Mouse (Mus musculus) right cerebral cortex, postnatal 36 days (tissue): ENCODE results near the gene Prkcb.

Experiments
- DNase-seq, 2 experiments: peaks; one replicate each; pipeline ENCODE4 v3.0.0; 2022; ENCODE audit warnings: low spot score in 2 of 2, mixed read lengths in 1 of 2

Gene Prkcb

DNA sequence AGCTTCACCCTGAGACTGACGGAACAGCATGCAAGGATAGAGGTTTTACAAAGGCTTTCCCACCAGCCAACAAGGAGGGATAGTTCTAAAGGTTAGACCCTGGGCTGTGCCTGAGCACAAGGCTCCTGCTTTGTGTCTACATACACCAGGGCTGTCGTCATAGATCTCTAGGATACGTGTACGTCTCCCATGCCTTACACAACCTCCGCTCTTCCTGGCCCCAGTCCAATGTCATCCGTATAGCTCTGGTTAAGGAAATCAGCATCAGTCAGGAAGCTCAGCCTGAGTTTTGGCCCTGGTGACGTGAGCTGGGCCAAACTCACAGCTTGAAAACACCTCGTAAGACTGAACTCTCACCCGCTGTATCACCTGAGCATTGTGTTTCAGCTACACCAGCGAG lies 307.3 kb downstream of the Prkcb start:
- DNase-seq = no peak

GRCm38 (mm10) chr7:122596596-122597170 lies 308.1 kb downstream of the Prkcb start:
- no peak for DNase-seq

- no peak for DNase-seq
These were observed 308.8 kb downstream of the Prkcb start for GRCm38 (mm10) chr7:122597313-122597712.

- no peak for DNase-seq
These were observed 312.3 kb downstream of the Prkcb start for GRCm38 (mm10) chr7:122600856-122601255.

DNA sequence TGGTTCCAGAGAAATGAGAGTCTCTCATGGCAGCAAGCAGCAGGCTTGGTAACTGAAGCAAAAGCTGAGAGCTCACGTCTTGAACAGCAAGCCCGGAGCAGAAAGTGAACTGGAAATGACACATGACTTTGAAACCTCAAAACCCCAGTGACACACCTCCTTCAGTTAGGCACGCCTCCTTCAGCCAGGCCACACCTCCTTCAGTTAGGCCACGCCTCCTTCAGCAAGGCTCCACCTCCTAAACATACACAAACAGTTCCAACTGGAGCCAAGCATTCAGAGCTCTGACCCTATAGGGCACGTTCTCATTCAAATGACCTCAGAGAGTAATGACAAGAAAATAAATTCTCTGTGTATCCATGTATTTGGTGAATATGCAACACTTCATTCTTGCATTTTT lies 316.5 kb downstream of the Prkcb start:
- DNase-seq = no peak

- no peak for DNase-seq
These were observed 320.9 kb downstream of the Prkcb start for GRCm38 (mm10) chr7:122609420-122609819.

DNA sequence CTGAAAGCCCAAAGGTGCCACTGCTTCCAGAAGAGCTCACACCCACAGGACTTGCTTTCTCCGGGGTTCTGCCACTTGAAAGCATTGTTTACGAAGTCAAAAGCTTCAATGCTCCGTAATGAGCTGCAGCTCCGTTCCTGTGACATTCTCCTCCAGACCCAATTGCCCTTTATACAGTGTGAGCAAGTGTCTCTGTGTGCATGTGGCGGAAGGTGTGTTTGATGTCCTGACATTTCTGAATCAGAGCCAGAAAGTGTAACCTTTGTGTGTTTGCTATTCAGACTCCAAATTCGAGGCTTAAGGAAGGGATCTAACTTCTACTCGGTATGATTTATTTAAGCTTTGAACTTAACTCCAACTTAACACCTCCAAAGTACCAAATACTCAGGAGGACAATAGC lies 321.6 kb downstream of the Prkcb start:
- no peak for DNase-seq

- DNase-seq = no peak
These were observed 325.3 kb downstream of the Prkcb start for GRCm38 (mm10) chr7:122613876-122614275.

DNA sequence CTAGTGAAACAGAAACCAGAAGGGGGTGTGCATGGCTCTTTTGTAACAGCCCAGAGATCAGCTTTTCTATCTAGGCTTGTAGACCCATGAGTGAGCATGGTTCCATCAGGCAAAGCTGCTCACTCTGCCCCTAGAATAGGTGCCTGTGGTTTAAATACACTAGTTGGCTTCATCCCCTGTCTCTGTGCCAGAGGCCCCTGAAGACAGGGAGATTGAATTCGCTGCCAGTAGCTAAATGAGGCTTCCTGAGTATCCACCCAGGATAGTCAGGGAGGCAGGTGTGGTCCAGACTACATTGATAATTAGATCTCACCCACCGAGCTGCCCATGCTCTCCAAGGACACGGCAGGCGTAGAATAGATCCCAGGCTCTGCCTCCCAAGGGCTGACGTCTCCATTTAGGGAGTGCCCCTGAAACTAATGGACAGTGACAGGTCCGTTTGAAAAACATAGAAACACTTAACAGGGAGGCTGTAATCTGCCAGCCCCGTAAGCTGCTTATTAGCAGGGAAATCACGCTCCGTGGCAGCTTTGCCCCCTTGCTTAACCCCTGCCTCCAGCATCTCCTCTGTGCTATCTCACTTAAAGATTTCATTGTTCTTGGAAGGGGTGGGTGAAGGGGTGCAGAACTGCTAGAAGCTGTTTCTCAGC lies 333.7 kb downstream of the Prkcb start:
- no peak for DNase-seq

DNA sequence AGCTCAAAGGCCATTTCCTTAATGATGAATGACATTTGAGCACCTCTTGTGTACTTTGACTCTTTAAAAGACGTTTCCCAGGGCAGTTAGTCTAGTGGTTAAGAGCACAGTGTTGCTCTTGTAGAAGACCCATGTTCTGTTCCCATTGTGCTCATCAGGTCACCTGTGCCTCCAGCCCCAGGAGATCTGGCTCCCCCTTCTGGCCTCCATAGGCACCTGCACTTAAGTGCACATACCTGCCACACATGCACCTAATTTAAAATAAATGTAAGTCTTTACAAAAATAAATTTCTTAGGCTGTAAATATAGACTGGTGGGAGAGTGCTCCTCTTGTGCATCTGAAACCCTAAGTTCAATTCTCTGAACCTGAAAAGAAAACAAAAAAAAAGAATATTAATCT lies 335.2 kb downstream of the Prkcb start:
- no peak for DNase-seq

GRCm38 (mm10) chr7:122628050-122628449 lies 339.5 kb downstream of the Prkcb start:
- no peak for DNase-seq

DNA sequence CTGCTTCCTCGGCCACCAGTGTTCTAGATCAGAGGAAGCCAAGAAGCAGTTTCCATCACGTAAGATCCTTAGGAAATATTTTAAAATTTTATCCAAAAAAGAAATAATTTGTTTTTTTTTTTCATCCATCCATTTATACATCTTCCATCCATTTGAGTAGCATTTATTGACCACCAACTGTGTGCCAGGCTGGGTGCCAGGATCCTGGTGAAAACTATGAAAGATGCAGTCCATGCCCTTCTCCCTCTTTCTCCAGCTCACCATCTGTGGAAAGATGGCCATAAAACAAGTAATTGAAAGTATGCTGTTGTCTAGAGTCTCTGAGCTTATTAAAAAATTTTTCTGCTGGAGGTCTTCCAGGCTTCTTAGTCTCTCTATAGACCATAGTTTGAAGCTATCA lies 341.8 kb downstream of the Prkcb start:
- no peak for DNase-seq

GRCm38 (mm10) chr7:122631151-122631550 lies 342.6 kb downstream of the Prkcb start:
- DNase-seq = no peak

- DNase-seq = no peak
These were observed 344.4 kb downstream of the Prkcb start for GRCm38 (mm10) chr7:122632946-122633345.

DNA sequence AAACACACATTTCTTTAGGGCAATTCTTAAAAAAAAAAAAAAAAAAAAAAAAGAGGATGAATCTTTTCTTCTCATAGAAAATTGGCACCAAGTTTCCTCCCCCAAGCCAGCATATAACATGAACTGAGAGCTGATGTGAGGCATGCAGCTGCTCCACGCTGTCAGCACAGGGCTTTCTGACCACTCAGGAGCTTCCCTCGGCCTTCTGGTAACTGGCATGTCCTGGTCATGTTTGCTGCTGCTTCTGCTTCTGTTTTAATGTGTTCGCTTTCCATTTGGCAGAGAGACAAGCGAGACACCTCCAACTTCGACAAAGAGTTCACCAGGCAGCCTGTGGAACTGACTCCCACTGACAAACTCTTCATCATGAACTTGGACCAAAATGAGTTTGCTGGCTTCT lies 344.9 kb downstream of the Prkcb start:
- no peak for DNase-seq

GRCm38 (mm10) chr7:122643676-122644075 lies 355.1 kb downstream of the Prkcb start:
- peak; percentile 49 to 68 for DNase-seq

- peak; percentile 57 to 71 for DNase-seq
These were observed 360.8 kb downstream of the Prkcb start for GRCm38 (mm10) chr7:122649306-122649705.

DNA sequence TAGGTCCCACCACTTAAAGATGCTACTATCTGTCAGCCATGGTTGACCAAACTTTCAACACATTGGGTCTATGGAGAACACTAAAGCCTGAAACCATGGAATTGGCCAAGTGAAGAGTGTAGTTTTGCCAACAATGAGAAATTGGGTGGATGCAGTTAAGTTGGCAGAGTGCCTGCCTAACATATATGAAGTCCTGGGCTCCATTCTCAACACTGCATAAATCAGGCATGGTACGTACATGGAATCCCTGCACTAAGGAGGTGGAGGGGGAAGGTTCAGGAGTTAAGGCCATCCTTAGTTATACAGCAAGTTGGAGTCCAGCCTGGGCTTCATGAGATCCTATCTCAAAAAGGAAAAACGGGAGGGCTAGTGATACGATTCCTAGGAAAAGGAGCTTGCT lies 364.0 kb downstream of the Prkcb start:
- DNase-seq = no peak

GRCm38 (mm10) chr7:122656671-122657070 lies 368.1 kb downstream of the Prkcb start:
- DNase-seq = no peak

DNA sequence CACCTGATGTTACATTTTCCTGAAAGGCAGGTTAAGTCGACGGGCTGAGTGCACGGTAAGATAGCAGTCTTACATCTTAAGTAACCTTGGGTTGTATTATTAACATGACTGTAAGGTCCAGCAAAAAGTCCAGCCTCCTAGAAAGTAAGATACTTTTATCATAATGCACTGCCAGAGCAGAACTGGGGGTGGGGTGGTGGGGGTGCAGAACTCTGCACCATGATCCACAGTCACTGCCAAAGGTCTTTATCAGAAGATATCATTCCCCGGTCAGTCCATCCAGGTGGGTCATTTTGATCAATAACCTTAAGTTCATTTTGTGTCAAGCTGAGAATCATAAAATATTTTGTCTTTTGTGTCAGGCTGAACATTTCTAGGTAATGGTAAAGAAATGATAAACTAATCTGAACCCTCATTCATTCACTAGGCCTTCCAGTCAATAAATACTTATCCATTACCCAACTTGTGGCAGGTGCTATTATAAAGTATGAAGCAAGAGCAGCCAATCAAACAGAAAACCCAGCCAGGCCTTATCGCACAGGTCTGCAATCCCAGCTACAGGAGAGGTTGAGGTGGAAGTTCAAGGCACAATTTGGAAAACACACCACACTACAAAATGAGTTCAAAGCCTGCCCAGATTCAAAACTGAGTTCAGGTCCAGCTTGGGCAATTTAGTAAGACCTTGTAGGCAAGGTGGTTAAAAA lies 369.0 kb downstream of the Prkcb start:
- DNase-seq = no peak

DNA sequence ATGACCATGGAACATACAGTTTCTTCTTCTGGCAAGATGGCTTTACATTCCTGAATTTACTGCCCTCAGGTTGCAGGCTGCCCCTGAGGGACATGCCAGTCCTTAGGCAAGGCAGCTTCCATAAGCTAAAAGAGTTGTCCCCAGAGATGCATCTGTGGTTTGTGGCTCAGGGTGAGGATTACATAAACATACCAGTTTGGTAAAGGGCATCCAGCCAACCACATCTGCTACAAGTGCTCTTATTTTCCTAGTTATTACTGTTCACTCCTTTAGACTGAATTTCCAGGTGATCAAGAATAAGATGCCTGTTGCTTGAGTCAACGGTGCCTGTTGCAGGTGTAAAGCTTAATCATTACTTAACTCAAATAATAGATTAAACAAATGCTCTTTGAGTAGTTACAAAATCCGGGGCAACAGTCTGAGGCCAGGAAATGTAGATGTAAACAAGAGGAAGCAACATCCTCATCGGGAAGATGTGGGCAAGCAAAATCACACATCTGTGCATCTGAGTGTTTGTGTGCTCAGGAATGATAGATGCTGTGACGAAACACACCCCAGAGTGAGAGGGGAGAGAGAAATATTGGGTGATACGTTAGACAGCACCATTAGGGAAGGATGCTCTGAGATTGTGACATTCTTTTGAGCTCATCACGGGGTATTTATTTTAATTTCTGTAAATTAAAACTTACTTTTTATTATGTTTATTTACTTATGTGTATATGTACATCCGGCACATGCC lies 376.9 kb downstream of the Prkcb start:
- DNase-seq = no peak

DNA sequence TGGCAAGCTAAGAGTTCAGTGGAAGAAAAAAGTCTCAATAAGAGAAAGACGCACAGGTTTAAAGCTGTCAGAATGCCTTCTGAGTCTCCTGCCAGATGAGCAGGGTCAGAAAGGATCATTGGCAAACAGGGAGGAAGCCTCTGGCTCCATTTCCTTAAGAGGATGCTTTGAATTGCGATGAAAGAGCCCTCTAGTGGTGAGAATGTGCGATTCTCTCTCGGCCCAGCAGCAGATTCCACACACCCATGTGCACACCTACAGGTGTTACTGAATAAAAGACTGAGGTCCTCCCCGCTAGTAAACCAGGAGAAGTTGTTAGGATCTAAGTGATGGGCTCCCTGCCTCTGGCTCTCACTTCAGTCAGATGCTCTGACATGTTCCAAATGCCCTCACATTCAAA lies 379.4 kb downstream of the Prkcb start:
- no peak for DNase-seq
